Mouse (Mus musculus): ENCODE data around the gene Parp8. TPM values are rescaled to one million over a fixed set of nuclear protein-coding genes. Genes with fewer than 3 reads are reported as not detected.

The Parp8 gene
- polyA plus RNA-seq (2014; fragmentation: Nextera tagmentation; extraction: Ambion mirVana) = 17.3 and 18.8 TPM in 2 replicates

DNA sequence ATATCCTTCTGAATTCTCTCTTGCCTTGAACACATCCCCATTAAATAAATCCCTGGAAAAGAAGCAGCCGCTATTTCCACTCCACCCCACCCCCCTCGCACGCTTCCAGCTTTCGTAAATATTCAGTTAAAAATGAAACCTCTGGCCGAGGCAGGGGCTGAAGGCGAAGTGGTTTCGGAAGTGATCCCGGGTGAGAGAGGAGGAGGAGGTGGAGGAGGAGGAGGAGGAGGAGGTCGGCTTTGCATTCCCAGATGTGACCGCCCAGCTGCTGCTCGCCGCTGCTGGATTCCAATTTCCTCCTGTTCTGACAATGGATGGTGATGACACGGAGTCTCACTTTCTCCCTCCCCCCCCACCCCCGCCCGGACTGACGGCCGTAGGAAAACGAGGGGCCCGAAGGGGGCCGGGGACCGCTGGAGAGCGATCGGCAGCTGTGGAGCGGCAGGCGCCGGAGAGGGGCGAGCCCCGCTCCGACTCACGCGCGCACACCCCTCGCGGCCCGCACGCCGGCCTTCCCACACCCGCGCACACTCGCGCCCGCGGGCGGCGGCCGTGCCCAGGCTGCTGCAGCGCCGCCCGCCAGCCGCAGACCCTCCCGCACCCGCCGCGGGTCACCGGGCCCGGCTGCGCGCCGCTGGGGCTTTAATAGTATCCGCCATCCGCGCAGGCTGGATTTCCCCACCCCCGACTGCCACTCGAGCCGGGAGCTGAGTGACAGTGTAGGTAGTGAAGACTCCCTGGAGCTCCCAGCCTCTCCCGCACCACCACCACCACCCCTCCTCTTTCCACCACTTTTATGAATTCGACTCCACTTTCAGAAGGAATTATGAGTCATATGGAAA is at the start of gene Parp8:
TSS of gene Parp8 (minus strand) at position 312 of the 842 bp plus-strand sequence.
- peak within 1 kb of the TSS; percentile 77 for H3K4me2 ChIP-seq (ENCODE audit: low read depth, low read length)
- H3K36me3 ChIP-seq (replicated peaks; ENCODE audit: control insufficient read depth, insufficient read depth, low read depth, low read length) = no peaks in the 10 kb centered on the region
- H3K9me3 ChIP-seq (replicated peaks; ENCODE audit: control insufficient read depth, low read length) = no peaks in the 10 kb centered on the region
- ATAC-seq (replicated peaks; ENCODE audit: insufficient number of reproducible peaks, low FRiP score, low TSS enrichment, low read depth) (peak; percentile 77), DNase-seq (ENCODE audit: low spot score) (peak; percentile 70)
- no peaks in the 10 kb centered on the region for H3K27me3 ChIP-seq (ENCODE audit: control insufficient read depth, insufficient read depth, low read length)
- peak within 1 kb of the TSS; percentile 87 for H3K9ac ChIP-seq (replicated peaks; ENCODE audit: low read length)
- WGBS = under 1% methylated on average over 25 of the region's 67 CpGs
- no peaks in the 10 kb centered on the region for H3K4me1 ChIP-seq (ENCODE audit: control insufficient read depth, insufficient read depth, low read length)
- H3K27ac ChIP-seq (replicated peaks; ENCODE audit: low read depth, low read length) = peak within 1 kb of the TSS; percentile 79
- H3K4me3 ChIP-seq (ENCODE audit: low read depth, low read length) = peak within 1 kb of the TSS; percentile 81

DNA sequence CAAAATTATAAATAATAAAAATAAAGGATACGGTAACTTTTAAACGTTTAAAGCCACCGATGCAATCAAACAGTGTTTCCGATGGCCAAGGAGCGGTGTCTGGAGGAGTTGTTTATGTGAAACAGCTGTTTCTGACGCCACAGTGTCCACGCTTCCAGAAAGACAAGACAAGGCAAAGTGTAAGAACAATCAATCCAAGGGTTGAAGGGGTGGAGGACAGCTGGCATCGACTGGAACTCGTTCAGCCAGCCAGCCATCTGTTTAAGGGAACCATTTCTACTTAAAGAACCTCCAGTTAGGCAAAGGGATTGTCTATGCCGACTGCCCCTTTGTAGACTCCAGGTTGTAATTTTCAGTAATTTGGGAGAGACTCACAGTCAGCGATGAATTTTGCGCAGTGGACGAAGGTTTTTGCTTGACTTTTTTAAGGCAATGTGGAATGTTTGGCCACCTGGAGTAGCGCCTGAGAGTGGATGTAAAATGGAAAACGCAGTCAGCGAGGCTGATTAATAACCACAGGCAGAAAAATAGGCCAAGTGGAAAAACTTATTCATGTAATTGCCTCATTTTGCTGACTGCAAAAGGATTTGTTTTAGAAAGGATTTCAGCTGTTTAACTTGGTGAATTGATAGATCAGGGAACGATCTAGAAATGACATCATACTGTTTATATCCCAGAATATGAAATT is 37.4 kb upstream of the Parp8 start:
- no peaks in the 10 kb centered on the region for H3K27me3 ChIP-seq (ENCODE audit: control insufficient read depth, insufficient read depth, low read length)
- H3K36me3 ChIP-seq (replicated peaks; ENCODE audit: control insufficient read depth, insufficient read depth, low read depth, low read length) = no peaks in the 10 kb centered on the region
- ATAC-seq (replicated peaks; ENCODE audit: insufficient number of reproducible peaks, low FRiP score, low TSS enrichment, low read depth) (no peak), DNase-seq (ENCODE audit: low spot score) (no peak)
- 65% methylated on average over 17 of the region's 17 CpGs for WGBS
- H3K4me1 ChIP-seq (ENCODE audit: control insufficient read depth, insufficient read depth, low read length) = no peaks in the 10 kb centered on the region
- no peak overlapping the region for H3K27ac ChIP-seq (replicated peaks; ENCODE audit: low read depth, low read length)
- H3K9me3 ChIP-seq (replicated peaks; ENCODE audit: control insufficient read depth, low read length) = no peaks in the 10 kb centered on the region
- no peak overlapping the region for H3K4me3 ChIP-seq (ENCODE audit: low read depth, low read length)
- no peak overlapping the region for H3K4me2 ChIP-seq (ENCODE audit: low read depth, low read length)
- H3K9ac ChIP-seq (replicated peaks; ENCODE audit: low read length) = no peak overlapping the region

GRCm38 (mm10) chr13:117056466-117056865 is 31.1 kb upstream of the Parp8 start:
- DNase-seq (ENCODE audit: low spot score) (peak; percentile 26), ATAC-seq (replicated peaks; ENCODE audit: insufficient number of reproducible peaks, low FRiP score, low TSS enrichment, low read depth) (no peak)
- no peak overlapping the region for H3K4me3 ChIP-seq (ENCODE audit: low read depth, low read length)
- H3K9me3 ChIP-seq (replicated peaks; ENCODE audit: control insufficient read depth, low read length) = no peaks in the 10 kb centered on the region
- no peaks in the 10 kb centered on the region for H3K36me3 ChIP-seq (replicated peaks; ENCODE audit: control insufficient read depth, insufficient read depth, low read depth, low read length)
- no peak overlapping the region for H3K9ac ChIP-seq (replicated peaks; ENCODE audit: low read length)
- 45% methylated on average over 2 of the region's 2 CpGs for WGBS
- no peaks in the 10 kb centered on the region for H3K4me1 ChIP-seq (ENCODE audit: control insufficient read depth, insufficient read depth, low read length)
- no peaks in the 10 kb centered on the region for H3K27me3 ChIP-seq (ENCODE audit: control insufficient read depth, insufficient read depth, low read length)
- H3K27ac ChIP-seq (replicated peaks; ENCODE audit: low read depth, low read length) = no peak overlapping the region
- H3K4me2 ChIP-seq (ENCODE audit: low read depth, low read length) = no peak overlapping the region

DNA sequence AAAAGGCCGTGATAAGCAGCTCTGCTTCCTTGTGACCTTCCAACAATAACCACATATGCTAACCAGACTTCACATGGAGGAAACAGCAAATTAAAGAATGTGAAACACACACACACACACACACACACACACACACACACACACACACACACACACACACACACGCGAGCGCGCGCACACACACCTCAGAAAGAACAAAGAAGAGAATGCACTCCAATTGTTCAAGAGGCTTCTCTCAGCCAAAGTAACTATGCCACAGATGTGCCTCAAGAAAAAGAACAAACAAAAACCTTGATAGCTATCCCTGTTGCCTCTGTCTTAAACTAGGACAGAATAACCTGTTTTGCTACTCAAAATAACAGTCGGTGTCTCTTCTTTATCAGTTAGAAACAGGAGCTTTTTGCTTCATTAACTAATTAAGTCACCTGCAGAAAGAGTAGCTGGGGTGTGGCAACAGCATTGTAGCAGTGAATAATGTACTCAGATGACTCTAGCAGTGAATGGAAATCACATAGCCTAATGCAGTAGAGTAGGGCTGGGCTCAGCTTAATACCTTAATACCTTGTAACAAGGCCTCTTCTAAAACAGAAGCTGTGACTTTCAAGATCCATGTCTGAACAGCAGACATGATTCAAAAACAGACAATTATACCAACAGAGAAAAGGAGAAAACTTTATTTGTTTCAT is 29.6 kb upstream of the Parp8 start:
- Histone ChIP-seq H3K4me2 (ENCODE audit: low read depth, low read length) (no peak overlapping the region), H3K9me3 (replicated peaks; ENCODE audit: control insufficient read depth, low read length) (no peaks in the 10 kb centered on the region), H3K36me3 (replicated peaks; ENCODE audit: control insufficient read depth, insufficient read depth, low read depth, low read length) (no peaks in the 10 kb centered on the region), H3K27ac (replicated peaks; ENCODE audit: low read depth, low read length) (no peak overlapping the region), H3K4me3 (ENCODE audit: low read depth, low read length) (no peak overlapping the region), H3K4me1 (ENCODE audit: control insufficient read depth, insufficient read depth, low read length) (no peaks in the 10 kb centered on the region), H3K27me3 (ENCODE audit: control insufficient read depth, insufficient read depth, low read length) (no peaks in the 10 kb centered on the region), H3K9ac (replicated peaks; ENCODE audit: low read length) (no peak overlapping the region)
- ATAC-seq (replicated peaks; ENCODE audit: insufficient number of reproducible peaks, low FRiP score, low TSS enrichment, low read depth) = no peak
- WGBS = 77% methylated on average over 7 of the region's 7 CpGs
- DNase-seq (ENCODE audit: low spot score) = no peak

- no peak overlapping the region for H3K27ac ChIP-seq (replicated peaks; ENCODE audit: low read depth, low read length)
- H3K4me2 ChIP-seq (ENCODE audit: low read depth, low read length) = no peak overlapping the region
- H3K36me3 ChIP-seq (replicated peaks; ENCODE audit: control insufficient read depth, insufficient read depth, low read depth, low read length) = no peaks in the 10 kb centered on the region
- no peak overlapping the region for H3K9ac ChIP-seq (replicated peaks; ENCODE audit: low read length)
- no peaks in the 10 kb centered on the region for H3K9me3 ChIP-seq (replicated peaks; ENCODE audit: control insufficient read depth, low read length)
- no peaks in the 10 kb centered on the region for H3K4me1 ChIP-seq (ENCODE audit: control insufficient read depth, insufficient read depth, low read length)
- WGBS = 87% methylated on average over 3 of the region's 3 CpGs
- ATAC-seq (replicated peaks; ENCODE audit: insufficient number of reproducible peaks, low FRiP score, low TSS enrichment, low read depth) (no peak), DNase-seq (ENCODE audit: low spot score) (no peak)
- H3K27me3 ChIP-seq (ENCODE audit: control insufficient read depth, insufficient read depth, low read length) = no peaks in the 10 kb centered on the region
- H3K4me3 ChIP-seq (ENCODE audit: low read depth, low read length) = no peak overlapping the region
Observed at GRCm38 (mm10) chr13:117052748-117053147, 27.4 kb upstream of the Parp8 start.

DNA sequence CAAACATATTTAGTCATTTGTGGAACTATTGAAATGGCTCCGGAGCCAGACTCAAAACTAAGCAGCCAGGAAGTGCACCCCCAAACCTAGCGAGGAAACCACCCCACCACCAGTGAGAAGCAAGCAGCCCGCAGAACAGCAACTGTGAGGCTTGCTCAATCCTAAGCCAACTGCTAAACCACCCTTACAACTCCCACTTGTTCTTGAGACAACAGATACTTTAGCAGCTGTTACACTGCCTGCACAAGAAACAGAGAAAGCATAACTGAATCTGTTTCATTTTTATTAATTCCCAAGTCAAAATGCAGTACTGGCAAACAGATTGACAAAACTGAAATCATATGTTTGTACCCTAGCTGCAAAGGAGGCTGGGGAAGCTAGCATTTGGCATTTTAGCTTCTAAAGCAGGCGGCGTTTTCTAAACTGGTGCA is 23.2 kb upstream of the Parp8 start:
- Histone ChIP-seq H3K4me1 (ENCODE audit: control insufficient read depth, insufficient read depth, low read length) (no peaks in the 10 kb centered on the region), H3K27me3 (ENCODE audit: control insufficient read depth, insufficient read depth, low read length) (no peaks in the 10 kb centered on the region), H3K4me3 (ENCODE audit: low read depth, low read length) (no peak overlapping the region), H3K27ac (replicated peaks; ENCODE audit: low read depth, low read length) (no peak overlapping the region), H3K36me3 (replicated peaks; ENCODE audit: control insufficient read depth, insufficient read depth, low read depth, low read length) (no peaks in the 10 kb centered on the region), H3K9ac (replicated peaks; ENCODE audit: low read length) (no peak overlapping the region), H3K4me2 (ENCODE audit: low read depth, low read length) (no peak overlapping the region), H3K9me3 (replicated peaks; ENCODE audit: control insufficient read depth, low read length) (no peaks in the 10 kb centered on the region)
- ATAC-seq (replicated peaks; ENCODE audit: insufficient number of reproducible peaks, low FRiP score, low TSS enrichment, low read depth) (no peak), DNase-seq (ENCODE audit: low spot score) (no peak)
- WGBS = 80% methylated on average over 5 of the region's 5 CpGs

- Histone ChIP-seq H3K4me2 (ENCODE audit: low read depth, low read length) (no peak overlapping the region), H3K9me3 (replicated peaks; ENCODE audit: control insufficient read depth, low read length) (no peaks in the 10 kb centered on the region), H3K27ac (replicated peaks; ENCODE audit: low read depth, low read length) (no peak overlapping the region), H3K4me3 (ENCODE audit: low read depth, low read length) (no peak overlapping the region), H3K36me3 (replicated peaks; ENCODE audit: control insufficient read depth, insufficient read depth, low read depth, low read length) (no peaks in the 10 kb centered on the region), H3K27me3 (ENCODE audit: control insufficient read depth, insufficient read depth, low read length) (no peaks in the 10 kb centered on the region), H3K4me1 (ENCODE audit: control insufficient read depth, insufficient read depth, low read length) (no peaks in the 10 kb centered on the region), H3K9ac (replicated peaks; ENCODE audit: low read length) (no peak overlapping the region)
- DNase-seq (ENCODE audit: low spot score) = no peak
- no peak for ATAC-seq (replicated peaks; ENCODE audit: insufficient number of reproducible peaks, low FRiP score, low TSS enrichment, low read depth)
Observed at GRCm38 (mm10) chr13:117043567-117043966, 18.2 kb upstream of the Parp8 start.

DNA sequence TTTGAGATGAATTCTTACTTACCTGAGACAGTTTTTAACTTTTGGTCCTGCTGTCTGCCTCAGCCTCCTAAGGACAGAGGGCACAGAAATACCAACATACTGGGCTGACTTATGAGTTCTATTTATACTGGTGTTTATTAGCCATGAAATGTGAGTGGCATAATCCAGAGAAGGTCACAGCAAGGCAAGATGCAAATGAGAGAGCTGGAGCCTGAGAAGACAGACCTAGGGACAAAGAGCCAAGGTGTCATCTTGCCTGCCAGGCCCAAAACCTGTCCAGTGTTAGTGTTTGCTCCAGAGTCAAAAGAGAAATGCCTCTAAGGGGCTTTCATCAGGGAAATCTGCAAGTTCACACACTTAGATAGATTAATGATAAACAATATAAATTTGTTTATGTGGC is 15.7 kb upstream of the Parp8 start:
- Histone ChIP-seq H3K4me3 (ENCODE audit: low read depth, low read length) (no peak overlapping the region), H3K4me1 (ENCODE audit: control insufficient read depth, insufficient read depth, low read length) (no peaks in the 10 kb centered on the region), H3K4me2 (ENCODE audit: low read depth, low read length) (no peak overlapping the region), H3K9ac (replicated peaks; ENCODE audit: low read length) (no peak overlapping the region), H3K36me3 (replicated peaks; ENCODE audit: control insufficient read depth, insufficient read depth, low read depth, low read length) (no peaks in the 10 kb centered on the region), H3K27me3 (ENCODE audit: control insufficient read depth, insufficient read depth, low read length) (no peaks in the 10 kb centered on the region), H3K9me3 (replicated peaks; ENCODE audit: control insufficient read depth, low read length) (no peaks in the 10 kb centered on the region), H3K27ac (replicated peaks; ENCODE audit: low read depth, low read length) (no peak overlapping the region)
- DNase-seq (ENCODE audit: low spot score) = no peak
- no peak for ATAC-seq (replicated peaks; ENCODE audit: insufficient number of reproducible peaks, low FRiP score, low TSS enrichment, low read depth)
